Mouse (Mus musculus) naive thymus-derived CD4-positive, alpha-beta T cell, adult 2 months (primary cell): ENCODE measurements around the gene Fstl4.
A peak's percentile ranks its signal among the peaks of the same experiment; 100 is the strongest.
"Not testable (repeated sequence)": the region's sequence is repeated elsewhere in the genome, so short reads cannot be mapped to it uniquely, and the experiment has no call there.

ENCODE experiments used
- DNase-seq: peaks from one replicate; pipeline ENCODE4 v3.0.0-alpha.2; 2011; ENCODE audit warnings: low read depth

The Fstl4 gene

GRCm38 (mm10) chr11:53025686-53026085, 261.3 kb downstream of the Fstl4 start:
- no peak for DNase-seq

GRCm38 (mm10) chr11:53028421-53029168, 264.2 kb downstream of the Fstl4 start:
- DNase-seq = no peak

GRCm38 (mm10) chr11:53031777-53032176, 267.3 kb downstream of the Fstl4 start:
- no peak for DNase-seq

GRCm38 (mm10) chr11:53032336-53032735, 267.9 kb downstream of the Fstl4 start:
- DNase-seq = peak; percentile 69

DNA sequence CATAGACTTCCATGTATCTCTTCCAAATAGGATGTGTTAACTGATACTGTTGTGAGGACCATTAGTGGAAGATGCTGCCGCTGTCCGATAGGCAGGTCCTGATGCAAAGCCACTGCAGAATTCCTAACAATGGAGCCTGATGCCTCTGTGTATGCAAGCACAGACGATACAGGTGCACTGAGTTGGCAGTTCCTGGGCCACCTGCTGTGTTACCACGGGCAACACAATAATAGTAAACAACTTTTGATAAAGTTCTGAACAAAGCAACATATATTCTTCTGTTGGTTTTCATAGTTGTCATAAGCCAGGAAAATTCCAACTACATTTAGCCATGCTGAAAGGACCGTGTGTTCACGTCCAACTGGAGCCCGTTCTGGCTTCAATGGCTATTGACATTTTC, 271.0 kb downstream of the Fstl4 start:
- DNase-seq = no peak

DNA sequence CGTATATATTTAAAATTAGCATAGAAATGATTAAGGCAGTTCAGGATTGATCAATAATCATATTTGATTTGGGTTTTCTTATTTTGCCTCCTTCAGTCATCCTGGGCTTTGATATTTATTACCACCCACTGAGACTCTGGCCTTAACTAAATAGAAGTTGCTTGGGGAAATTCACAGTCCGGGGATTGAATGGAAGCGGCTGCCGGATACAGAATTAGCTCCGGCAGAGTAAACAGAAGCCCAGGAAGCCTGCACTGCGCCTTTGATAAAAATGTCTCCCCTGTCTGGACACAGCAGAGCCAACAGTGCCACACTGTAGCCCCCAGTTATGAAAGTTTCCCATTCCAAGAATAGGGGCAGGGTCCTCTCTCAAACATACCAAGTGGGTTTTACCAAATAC, 282.4 kb downstream of the Fstl4 start:
- DNase-seq = no peak

DNA sequence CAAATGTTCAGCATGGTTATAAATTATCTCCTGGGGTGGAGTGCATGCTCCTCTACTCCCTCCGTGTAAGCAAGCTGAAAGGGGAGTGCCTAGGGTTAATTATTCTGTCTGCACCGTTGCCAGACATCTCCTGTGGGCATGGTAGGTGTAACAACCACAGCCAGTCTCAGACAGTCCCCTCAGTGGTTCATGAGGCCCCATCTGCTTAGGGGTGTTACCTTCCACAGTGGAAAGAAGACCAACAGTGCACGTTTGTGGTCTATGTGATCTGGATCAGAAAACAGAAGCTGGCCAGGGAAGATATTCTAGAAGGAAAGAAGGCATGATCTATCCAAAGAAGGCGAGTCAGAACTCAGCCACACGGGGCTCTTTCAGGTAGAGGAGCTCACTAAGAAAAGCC, 289.7 kb downstream of the Fstl4 start:
- no peak for DNase-seq

DNA sequence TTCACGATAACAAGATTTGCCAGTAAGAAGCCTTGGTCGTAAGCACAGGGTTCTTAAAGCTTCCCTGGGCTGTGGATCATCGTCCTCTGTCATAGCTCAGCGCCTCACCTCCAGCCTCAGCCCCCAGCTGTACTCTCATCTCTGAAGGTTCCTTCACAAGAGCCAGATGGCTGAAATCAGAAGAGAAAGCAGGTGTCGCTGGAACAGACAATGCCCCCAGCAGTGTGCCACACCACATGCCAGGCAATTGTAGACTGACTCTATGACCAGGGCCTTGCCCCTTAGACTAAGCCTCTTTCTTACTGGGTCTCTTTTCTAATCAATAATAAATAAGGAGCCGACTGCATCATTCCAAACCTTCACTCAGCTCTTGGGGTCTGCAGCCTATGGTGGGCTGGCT, 291.5 kb downstream of the Fstl4 start:
- DNase-seq = no peak

DNA sequence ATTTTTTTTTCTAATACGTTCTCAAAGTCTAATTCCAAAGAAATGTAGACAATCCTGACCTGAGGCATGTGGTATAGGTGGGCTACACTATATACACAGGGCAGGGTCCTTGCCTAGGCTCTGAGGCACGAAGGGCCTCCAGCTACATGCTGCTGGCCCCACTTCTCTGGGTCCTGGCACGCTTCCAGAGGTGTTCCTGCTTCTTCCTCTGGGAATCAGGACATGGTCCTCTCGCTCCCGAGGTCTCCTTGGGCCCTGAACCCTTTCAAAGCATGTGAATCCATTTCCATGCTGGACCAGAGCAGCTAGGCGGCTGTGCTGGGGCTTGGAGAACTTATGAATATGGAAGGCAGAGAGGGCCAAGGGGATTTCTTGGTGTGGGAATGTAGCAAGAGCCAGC, 292.3 kb downstream of the Fstl4 start:
- no peak for DNase-seq

DNA sequence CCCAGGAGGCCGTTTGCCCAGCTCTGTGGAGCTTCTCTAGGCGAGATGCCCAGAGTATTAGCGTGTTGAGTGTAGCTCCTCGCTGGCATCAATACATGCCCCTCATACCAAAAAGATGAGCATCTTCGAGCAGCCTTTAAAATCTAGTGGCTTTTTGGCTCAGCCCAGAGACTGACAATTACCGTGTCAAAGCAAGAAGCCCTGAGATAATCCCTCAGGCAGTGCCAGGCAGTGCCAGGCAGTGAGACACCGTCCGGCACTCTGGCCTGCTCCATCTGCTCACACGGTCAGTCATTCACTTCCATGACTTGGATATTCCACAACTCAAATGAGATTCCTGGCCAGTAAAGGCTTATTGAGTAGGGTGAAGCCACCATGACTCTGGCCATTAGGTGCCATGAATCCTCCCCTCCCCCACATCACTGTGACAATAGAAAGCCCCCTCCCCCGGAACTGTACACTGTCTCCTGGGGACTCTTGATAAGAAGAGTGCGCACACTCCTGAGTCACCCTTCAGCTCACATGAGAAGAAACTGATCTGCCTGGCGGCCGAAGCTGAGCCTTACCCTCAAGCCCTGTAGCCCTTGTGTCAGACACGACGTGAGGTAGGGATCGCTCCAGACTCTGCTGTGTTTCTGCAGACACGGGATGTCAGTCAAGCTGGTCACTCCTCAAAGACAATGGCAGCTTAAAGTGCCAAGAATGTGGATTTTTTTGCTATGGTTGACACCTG, 293.6 kb downstream of the Fstl4 start:
- DNase-seq = no peak

GRCm38 (mm10) chr11:53058557-53058956, 294.1 kb downstream of the Fstl4 start:
- no peak for DNase-seq

DNA sequence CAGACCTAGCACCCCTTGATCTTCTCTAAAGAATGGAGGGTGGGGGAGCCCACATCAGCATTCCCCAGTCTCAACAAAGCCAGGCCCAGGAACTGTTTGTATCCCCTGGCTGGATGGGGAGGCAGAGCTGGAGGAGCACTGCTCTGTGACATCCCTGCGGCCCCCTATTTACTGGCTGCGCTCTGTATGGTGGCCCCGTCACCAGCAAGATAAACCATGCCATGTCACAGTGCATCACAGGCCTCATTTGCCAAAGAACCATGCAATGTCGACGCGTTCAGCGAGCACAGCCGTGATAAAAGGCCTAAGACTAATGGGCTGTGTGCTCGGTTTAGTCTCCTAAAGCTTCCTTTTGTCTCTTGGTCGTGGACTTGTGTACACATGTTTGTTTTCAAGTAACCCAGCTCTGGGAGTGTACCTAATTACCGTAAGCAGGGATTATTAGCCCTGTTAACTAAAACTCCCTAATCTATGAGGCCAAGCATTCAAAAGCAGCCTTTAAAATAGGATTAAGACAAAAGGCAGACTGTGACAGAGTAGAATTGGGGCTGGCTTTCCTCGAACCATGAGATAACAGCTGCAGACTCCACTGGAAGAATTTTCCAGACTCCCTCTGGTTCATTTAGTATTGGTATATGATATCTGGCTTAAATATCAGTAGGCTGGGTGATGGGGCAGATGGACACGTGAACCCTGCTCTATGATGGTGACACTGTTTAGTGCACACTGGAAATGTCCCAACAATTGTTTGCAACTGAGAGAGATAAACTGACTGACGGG, 303.5 kb downstream of the Fstl4 start:
- DNase-seq = no peak

DNA sequence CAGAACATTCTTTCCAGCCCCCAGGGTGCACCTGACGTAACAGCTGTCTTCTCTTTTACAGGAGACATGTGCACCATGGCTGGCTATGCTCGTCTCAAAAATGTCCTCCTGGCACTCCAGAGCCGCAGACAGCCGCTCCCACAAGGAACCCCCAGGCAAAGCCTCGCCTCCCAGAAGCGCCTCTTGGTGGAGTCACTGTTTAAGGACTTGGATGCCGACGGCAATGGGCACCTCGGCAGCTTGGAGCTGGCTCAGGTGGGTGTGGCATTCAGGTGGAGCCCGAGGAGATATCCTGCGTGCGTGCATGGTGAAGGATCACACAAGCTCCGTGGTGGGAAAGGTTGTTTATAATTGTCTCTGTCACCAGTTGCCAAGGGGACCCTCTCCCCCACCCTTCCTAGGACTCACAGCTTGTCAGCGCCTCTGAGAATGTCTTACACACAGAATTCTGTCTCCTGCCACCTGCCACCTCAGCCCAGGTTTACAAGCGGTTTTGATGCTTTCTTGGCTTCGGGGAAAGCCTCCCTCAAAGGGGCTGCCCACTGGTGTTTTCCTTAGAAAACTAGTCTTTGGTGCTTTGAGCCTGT, 304.1 kb downstream of the Fstl4 start:
- no peak for DNase-seq

DNA sequence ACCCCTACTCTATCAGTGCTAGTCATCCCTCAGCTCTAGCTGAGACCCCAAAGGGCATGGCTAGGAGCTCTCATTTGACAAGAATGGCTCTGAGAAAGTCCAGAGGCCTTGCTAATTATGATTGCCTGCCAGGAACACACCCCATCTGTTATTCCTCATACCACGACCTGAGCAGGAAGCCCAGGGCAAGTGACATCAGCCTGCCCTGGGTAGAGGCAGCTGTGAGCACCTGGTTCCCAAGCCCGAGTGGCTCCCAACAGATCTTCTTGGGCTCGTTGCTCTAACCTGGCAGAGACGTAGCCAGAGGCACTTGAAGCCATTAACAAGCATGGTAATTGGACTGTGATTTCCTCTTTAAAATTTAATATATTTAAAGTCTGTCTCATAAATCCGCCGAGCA, 305.3 kb downstream of the Fstl4 start:
- no peak for DNase-seq

DNA sequence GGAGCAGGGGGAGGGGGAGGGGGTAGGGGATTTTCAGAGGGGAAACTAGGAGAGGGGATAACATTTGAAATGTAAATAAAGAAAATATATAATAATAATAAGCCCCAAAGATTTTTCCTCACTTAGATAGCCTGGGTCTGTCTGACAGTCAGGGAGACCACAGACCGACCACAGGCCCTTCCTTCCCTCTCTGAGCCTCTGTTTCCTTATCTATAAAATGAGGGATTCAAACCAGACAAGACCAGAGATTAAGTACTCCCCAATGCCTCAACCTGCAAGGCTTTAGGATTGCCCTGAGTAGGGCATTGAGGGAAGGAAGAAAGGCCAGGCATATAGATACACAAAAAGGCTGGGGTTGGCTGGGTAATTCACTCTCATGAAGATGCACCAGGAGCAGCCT, 307.2 kb downstream of the Fstl4 start:
- no peak for DNase-seq

DNA sequence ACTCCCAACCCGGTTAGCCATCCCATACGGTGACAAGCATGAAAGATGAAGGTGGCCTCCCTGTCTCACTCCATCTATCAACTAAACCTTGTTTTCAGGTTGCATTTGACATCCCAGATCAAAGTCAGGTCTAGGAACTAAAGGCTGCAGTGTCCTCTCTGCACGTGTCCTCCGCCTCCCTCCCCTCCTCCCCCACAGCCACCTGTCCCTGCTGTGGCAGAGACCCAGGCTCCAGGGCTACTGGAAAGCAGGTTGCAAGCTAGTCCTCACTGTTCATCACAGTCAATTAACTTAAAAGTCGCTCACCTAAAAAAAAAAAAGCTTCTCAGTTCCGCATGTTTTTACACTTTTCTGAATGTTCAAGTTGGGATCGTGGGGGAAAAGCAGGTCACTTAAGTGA, 313.2 kb downstream of the Fstl4 start:
- no peak for DNase-seq

- DNase-seq = no peak
Measured at GRCm38 (mm10) chr11:53078419-53079334, 314.2 kb downstream of the Fstl4 start.

DNA sequence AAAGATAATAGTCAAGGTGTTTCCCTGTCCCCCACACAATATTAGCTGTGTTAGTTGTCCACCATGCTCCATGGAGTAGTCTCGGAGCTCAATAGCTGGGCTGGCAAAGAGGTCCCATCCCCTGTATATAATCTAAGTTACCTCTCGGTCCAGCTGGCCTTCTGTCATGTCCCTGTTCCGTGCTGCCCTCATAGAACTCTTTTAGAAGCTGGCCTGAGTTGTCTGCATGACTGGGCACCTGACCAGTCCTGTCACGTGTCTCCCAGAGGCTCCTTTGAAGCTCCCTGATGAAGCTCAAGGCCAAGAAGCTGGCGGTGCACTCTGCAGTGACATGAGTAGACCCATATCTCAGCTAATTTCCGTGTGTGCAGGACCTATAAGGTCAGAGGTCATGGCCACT, 316.9 kb downstream of the Fstl4 start:
- no peak for DNase-seq

- peak; percentile 85 for DNase-seq
Measured at GRCm38 (mm10) chr11:53085367-53085766, 320.9 kb downstream of the Fstl4 start.

DNA sequence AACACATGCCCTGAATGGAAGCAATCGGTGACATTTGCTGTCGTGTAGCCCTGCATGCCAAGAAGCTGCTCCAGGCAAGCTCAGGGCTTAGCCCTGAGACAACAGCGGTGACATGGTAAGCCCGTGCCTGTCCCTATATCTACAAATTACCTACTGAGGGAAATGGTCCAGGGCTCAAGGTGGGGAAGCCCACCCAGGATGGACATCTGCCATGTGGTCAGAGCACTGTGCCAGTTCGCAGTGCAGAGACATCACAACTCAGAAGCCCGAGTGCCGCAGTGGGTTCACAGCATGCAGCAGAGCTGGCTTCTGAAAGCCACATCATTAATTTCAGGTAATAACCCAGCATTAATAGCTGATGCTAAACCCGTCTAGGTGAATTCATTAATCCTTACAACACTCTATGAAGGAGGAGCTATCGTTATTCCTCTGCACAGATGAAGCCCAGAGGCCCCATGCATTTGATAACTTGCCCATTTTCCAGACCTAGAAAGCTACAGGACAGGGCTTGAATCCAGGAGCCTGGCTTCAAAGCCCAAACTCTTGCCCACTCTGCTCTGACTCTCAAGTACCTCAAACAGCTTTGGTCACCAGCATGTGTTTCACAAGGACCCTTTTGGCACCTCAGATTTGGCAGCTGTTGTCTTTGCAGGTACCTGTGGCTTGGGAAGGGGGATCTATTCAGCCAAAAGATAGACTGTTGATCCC, 321.6 kb downstream of the Fstl4 start:
- DNase-seq = no peak

GRCm38 (mm10) chr11:53087896-53088295, 323.5 kb downstream of the Fstl4 start:
- DNase-seq = not testable (repeated sequence)
